Mouse (Mus musculus) left cerebral cortex, postnatal 10 days (tissue): ENCODE data around the gene Trip11. TPM values are rescaled to one million over a fixed set of nuclear protein-coding genes. Genes with fewer than 3 reads are reported as not detected.

Experiments
- DNase-seq, 2 experiments: peaks; one replicate each; pipeline ENCODE4 v3.0.0; 2021 to 2022; ENCODE audit warnings: low spot score in 2 of 2, mixed read lengths in 1 of 2; ENCODE audit errors: extremely low spot score in 1 of 2
- intact Hi-C: fragments of 180-260 bp; cut with DNase I; formaldehyde crosslinking; loops from one replicate; pipeline ENCODE4 v1.15.1; 2025
- total RNA-seq, 2 experiments: library from RNA; stranded (reverse); gene quantifications; 2 replicates each; pipeline ENCODE4 v1.2.3; 2021

The Trip11 gene
- total RNA-seq, 2 experiments from 2014 or later = 20.1 to 22.9 TPM

- no peak for DNase-seq
- intact Hi-C loops = no loop called here
Measured at GRCm38 (mm10) chr12:101833776-101834175, 79.3 kb downstream of the Trip11 start.

- intact Hi-C loops = no loop called here
- DNase-seq = no peak
Measured at GRCm38 (mm10) chr12:101833115-101833506, 80.0 kb downstream of the Trip11 start.

- intact Hi-C loops = no loop called here
- DNase-seq = no peak
Measured at GRCm38 (mm10) chr12:101832179-101833114, 80.6 kb downstream of the Trip11 start.

- no peak for DNase-seq
- intact Hi-C loops = no loop called here
Measured at GRCm38 (mm10) chr12:101831221-101831620, 81.8 kb downstream of the Trip11 start.

GRCm38 (mm10) chr12:101823161-101823560, 89.9 kb downstream of the Trip11 start:
- DNase-seq = no peak
- intact Hi-C loops = no loop called here

- intact Hi-C loops = no loop called here
- no peak for DNase-seq
Measured at GRCm38 (mm10) chr12:101821596-101821995, 91.5 kb downstream of the Trip11 start.

GRCm38 (mm10) chr12:101819570-101819969, 93.5 kb downstream of the Trip11 start:
- DNase-seq = no peak
- intact Hi-C loops = no loop called here

- peak in 1 of 2 experiments; percentile 67 for DNase-seq
- intact Hi-C loops = no loop called here
Measured at GRCm38 (mm10) chr12:101818608-101819370, 94.3 kb downstream of the Trip11 start, which contains the start of gene Fbln5. Fbln5 (minus strand) TSS chr12:101819055.

GRCm38 (mm10) chr12:101818246-101818607, 94.8 kb downstream of the Trip11 start:
- DNase-seq = no peak
- intact Hi-C loops = no loop called here

- intact Hi-C loops = no loop called here
- DNase-seq = no peak
Measured at GRCm38 (mm10) chr12:101816810-101817209, 96.3 kb downstream of the Trip11 start.

GRCm38 (mm10) chr12:101815796-101816195, 97.3 kb downstream of the Trip11 start:
- DNase-seq = no peak
- intact Hi-C loops = no loop called here

- intact Hi-C loops = no loop called here
- no peak for DNase-seq
Measured at GRCm38 (mm10) chr12:101814423-101814822, 98.6 kb downstream of the Trip11 start.

GRCm38 (mm10) chr12:101811181-101811580, 101.9 kb downstream of the Trip11 start:
- DNase-seq = no peak
- intact Hi-C loops = no loop called here

- no peak for DNase-seq
- intact Hi-C loops = no loop called here
Measured at GRCm38 (mm10) chr12:101810515-101810914, 102.6 kb downstream of the Trip11 start.

- intact Hi-C loops = no loop called here
Measured at GRCm38 (mm10) chr12:101807400-101807799, 105.7 kb downstream of the Trip11 start.

GRCm38 (mm10) chr12:101802445-101802844, 110.6 kb downstream of the Trip11 start:
- intact Hi-C loops = no loop called here

More at GRCm38 (mm10) chr12:101807400-101807799, 105.7 kb downstream of the Trip11 start:
- peak in 1 of 2 experiments; percentile 40 for DNase-seq

GRCm38 (mm10) chr12:101801744-101802143, 111.3 kb downstream of the Trip11 start:
- intact Hi-C loops = no loop called here
- DNase-seq = peak in 1 of 2 experiments; percentile 32

More at GRCm38 (mm10) chr12:101802445-101802844, 110.6 kb downstream of the Trip11 start:
- no peak for DNase-seq

- no peak for DNase-seq
- intact Hi-C loops = no loop called here
Measured at GRCm38 (mm10) chr12:101801051-101801450, 112.0 kb downstream of the Trip11 start.

GRCm38 (mm10) chr12:101798189-101798922, 114.7 kb downstream of the Trip11 start:
- no peak for DNase-seq
- intact Hi-C loops = no loop called here
